Mouse (Mus musculus) stomach, postnatal 0 days (tissue): ENCODE results near the gene Sec24c.

Experiments
- CTCF ChIP-seq: IDR thresholded peaks from 2 replicates; pipeline ENCODE4 v1.5.1; 2016; ENCODE audit warnings: antibody characterized with exemption, low read depth, mild to moderate bottlenecking, moderate library complexity
- EP300 ChIP-seq: optimal IDR thresholded peaks from 2 replicates; pipeline ENCODE3; 2016; ENCODE audit warnings: antibody characterized with exemption

GRCm38 (mm10) chr14:20641438-20641875 is 32.7 kb upstream of the Sec24c start:
- TF ChIP-seq EP300, result no peak
- TF ChIP-seq CTCF, result no peak
